Mouse (Mus musculus) thymus, postnatal 10 days (tissue): ENCODE measurements around the gene Zmynd8.

Source experiments
- DNase-seq, 2 experiments: peaks; one replicate each; pipeline ENCODE4 v3.0.0; 2021; ENCODE audit warnings: low spot score in 2 of 2

Zmynd8 gene

GRCm38 (mm10) chr2:165833468-165833867 is 65.3 kb downstream of the Zmynd8 start:
- DNase-seq, result no peak

DNA sequence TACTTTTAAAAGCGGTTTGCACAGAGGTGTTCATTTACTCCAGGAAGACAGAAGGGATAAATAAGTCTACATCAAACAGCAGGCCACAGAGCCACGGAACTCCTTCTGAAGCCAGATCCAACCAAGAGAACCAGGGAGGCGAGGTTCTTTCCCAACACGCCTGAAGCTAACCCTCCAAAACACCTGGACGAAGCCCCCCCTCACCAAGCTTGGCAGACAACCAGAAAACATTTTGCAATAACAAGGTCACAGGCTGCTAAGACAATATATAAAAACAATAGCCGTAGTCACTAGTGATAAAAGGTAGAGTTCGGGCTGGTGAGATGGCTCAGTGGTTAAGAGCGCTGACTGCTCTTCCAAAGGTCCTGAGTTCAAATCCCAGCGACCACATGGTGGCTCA is 66.1 kb downstream of the Zmynd8 start:
- no peak for DNase-seq

GRCm38 (mm10) chr2:165832295-165832694 is 66.5 kb downstream of the Zmynd8 start:
- no peak for DNase-seq

- DNase-seq, result no peak
These were observed 67.1 kb downstream of the Zmynd8 start for GRCm38 (mm10) chr2:165831637-165832289.

- no peak for DNase-seq
These were observed 70.0 kb downstream of the Zmynd8 start for GRCm38 (mm10) chr2:165828770-165829169.

- DNase-seq, result peak; percentile 13 to 63
These were observed 72.7 kb downstream of the Zmynd8 start for GRCm38 (mm10) chr2:165825964-165826712.

GRCm38 (mm10) chr2:165825261-165825900 is 73.4 kb downstream of the Zmynd8 start:
- no peak for DNase-seq

DNA sequence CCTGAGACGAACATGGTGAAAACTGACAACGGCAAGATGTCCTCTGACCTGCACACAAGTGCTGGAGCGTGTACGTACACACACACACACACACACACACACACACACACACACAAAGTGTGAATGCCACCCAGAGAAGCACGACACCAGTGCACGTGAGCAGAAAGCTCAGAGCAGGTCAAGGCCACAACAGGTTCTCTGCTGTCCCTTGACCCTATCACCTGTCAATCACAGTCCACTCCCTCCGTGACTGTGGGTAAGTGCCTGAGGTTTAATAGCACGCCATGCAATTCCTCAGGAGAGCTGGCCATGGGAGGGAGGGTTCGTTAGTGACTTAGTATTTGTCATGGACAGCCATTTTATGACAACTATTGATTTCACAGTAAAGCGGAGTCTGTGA is 74.0 kb downstream of the Zmynd8 start:
- no peak for DNase-seq

DNA sequence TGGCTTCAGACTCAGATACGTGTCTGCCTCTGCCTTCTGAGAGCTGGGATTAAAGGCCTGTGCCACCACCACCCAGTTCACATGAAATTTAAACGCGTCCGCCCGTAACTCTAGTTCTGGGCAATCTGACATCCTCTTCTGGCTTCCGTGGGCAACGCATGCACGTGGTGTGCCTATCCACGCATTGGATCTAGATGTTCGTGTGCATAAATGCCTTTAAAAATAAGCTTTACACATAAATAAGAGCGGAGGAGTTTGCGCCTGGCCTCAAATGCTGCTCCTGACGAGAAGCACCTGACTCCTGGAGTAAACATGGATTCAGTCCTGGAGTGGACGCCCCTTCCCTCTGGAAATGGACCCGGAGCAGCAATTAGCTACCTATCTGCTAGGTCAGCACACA is 76.3 kb downstream of the Zmynd8 start:
- no peak for DNase-seq

DNA sequence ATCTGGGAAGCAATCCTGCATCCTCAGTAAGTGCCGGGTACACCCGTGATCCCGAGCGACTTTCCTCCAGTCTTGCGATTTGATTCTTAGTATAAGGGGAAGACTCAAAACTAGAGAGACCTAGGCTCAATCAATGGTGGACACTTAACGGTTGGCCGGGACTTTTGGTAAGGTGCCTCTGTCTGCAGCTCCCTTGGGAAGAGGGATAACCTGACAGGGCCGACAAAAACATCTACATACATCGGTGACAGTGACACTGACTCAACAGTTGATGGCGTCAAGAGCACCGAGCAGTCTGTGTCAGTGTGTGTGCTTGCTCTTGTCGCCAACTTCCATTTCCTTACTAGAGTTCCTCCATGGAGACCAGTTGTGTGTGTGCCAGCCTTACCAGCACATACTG is 77.1 kb downstream of the Zmynd8 start:
- DNase-seq, result no peak

DNA sequence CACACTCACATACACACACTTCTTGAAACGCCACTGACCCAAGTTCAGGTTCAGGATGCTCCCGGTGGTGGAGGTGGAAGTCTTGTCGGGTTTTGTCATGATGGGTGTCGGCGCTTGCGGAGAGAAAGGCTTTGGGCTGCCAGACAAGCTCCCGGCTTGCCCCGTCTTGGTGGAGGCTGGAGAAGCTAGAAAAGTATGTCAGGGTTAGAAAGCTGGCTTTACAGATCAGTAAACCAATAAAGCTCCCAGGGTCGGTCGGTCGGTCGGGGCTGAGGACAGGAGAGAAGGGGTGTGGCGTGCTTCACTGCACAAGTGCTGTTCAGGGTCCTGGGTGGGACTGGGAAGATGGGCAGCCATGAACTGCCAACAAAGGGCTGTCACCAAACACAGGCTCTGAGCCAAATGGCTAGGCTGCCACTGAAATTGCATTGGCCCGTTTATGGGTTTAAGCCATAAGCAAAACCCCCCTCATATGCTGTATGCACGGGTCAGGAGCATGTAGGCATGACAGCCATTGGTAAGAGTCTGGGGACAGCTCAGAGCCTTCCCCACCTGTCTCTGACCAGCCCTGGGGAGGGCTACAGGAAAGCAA is 78.2 kb downstream of the Zmynd8 start:
- DNase-seq, result no peak

- no peak for DNase-seq
These were observed 78.7 kb downstream of the Zmynd8 start for GRCm38 (mm10) chr2:165820073-165820472.

- DNase-seq, result peak in 1 of 2 experiments; percentile 68
These were observed 79.5 kb downstream of the Zmynd8 start for GRCm38 (mm10) chr2:165818985-165819948.

DNA sequence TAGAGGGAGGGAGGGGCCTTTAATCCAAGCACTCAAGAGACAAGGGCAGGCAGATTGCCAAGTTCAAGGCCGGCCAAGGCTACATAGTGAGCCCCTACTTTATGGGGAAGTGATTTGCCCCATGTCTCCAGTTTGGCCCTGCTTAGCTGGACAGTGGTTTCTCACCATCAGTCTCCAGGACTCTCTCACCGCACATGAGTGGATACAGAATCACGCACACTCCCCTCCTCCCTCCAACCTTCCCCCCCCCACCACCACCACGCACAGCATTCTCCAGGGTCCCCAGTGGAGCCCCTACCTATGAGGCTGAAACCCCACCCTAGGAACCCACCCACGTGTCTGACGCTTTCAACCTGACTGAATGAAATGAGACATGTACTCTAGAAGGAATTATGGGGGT is 80.2 kb downstream of the Zmynd8 start:
- DNase-seq, result no peak

GRCm38 (mm10) chr2:165817437-165817836 is 81.4 kb downstream of the Zmynd8 start:
- no peak for DNase-seq

DNA sequence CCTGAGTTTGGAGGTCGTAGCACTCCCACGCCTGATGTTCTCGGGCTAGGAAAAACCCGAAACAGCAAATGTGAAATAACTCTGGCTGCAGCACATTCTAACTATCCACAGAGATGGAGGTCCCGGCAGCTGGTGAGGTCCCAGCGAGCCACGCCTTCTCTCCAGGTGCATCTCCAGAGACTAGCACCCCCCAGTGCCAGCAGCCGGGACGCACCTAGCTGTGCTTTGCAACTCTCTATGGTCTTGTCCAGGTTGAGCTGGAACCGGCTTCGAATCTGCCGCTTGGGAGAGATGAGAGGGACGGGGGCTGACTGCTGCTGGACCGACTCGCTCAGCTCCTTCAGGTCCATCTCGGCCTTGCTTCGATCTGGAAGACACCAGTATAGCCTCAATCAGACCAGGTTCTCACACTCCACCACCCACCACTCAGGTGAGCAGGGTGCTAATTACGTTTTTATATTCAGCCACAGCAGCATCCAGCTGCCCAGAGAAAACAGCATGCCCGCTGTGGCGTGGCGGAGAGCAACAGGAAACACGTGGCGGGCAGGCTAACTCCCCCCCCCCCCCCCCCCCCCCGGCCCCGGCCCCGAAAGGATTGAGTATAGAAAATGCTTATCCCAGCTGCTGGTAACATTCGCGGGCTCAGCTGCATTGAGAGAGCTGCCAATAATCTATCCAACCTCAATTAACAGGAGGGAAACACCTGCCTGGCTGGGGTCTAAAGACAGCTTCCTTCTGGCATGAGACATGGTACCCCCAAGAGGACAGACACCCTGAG is 83.5 kb downstream of the Zmynd8 start:
- DNase-seq, result no peak

DNA sequence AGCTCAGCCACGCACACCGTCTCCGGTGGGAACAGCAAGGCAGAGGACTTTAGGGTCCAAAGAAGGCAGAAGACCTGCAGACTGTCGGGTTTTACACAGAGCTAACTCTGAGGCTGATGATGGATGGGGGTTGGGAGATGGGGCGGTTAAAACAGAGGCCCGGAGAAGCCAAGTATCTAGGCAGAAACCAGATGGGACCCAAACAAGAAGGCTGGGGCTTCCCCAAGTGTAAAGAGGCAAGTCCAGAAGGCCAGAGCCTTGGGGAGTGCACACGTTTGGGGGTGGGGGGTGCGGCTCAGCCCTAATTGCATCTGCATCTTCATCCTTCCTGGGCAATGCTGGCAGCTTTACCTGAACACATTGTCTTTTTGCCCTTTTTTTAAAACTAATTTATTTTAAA is 85.9 kb downstream of the Zmynd8 start:
- no peak for DNase-seq

- peak; percentile 18 to 74 for DNase-seq
These were observed 87.3 kb downstream of the Zmynd8 start for GRCm38 (mm10) chr2:165811536-165811935.

- DNase-seq, result no peak
These were observed 88.8 kb downstream of the Zmynd8 start for GRCm38 (mm10) chr2:165809901-165810477.

- no peak for DNase-seq
These were observed 89.7 kb downstream of the Zmynd8 start for GRCm38 (mm10) chr2:165809091-165809490.
